Mouse (Mus musculus): ENCODE results near the gene Ccnf. TPM values are rescaled to one million over a fixed set of nuclear protein-coding genes. Genes with fewer than 3 reads are reported as not detected.

Gene Ccnf
- total RNA-seq, 2 experiments from 2014 or later: 14.9 to 15.2 TPM

- DNase-seq (ENCODE audit: low spot score in 2 of 2): no peak
Observed at GRCm38 (mm10) chr17:24225851-24226250, 25.4 kb downstream of the Ccnf start.

- no peak for DNase-seq (ENCODE audit: low spot score in 2 of 2)
Observed at GRCm38 (mm10) chr17:24224741-24225140, 26.5 kb downstream of the Ccnf start.

DNA sequence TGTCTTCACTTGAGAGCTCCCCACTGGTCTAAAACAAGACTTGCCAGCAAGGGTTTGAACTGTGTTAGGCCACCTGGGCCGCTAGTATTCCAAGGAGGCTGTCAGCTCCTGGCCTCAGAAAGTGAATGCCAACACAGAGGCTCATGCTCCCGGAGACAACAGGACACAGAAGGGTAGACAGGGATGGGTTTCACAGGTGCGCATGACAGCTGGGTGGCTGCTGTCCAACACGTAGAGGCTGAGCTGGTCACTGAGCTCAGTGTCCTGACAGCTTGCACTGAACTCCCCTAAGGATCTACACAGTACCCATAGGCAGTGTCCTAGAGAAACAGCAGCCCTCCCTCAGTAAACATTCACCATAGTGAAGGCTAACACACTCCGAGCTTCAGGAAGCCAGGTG lies 27.8 kb downstream of the Ccnf start:
- DNase-seq (ENCODE audit: low spot score in 2 of 2): no peak

DNA sequence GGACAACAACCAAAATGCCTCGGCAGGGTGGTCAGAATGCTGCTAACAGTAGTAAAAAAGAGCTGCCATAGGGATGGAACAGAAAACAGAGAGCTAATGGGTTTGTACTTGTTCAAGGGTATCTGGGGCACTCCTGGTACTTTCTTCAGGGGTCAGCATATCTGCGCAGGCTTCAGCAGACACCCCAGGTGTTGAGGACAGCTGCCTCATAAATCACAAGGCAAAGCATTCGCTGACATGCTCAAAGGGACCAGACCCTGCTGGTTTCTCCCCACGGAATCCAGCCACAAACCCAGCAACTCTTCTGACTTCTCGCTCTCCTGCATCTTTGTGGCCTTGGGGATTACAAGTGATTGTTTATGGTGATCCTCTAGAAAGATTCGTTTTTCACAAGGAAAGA lies 28.6 kb downstream of the Ccnf start:
- no peak for DNase-seq (ENCODE audit: low spot score in 2 of 2)

- peak; percentile 72 to 89 for DNase-seq (ENCODE audit: low spot score in 2 of 2)
Observed at GRCm38 (mm10) chr17:24220435-24221411, 30.6 kb downstream of the Ccnf start, which contains the start of gene Tedc2. Gene Tedc2, minus strand, starts transcription at chr17:24220851.

DNA sequence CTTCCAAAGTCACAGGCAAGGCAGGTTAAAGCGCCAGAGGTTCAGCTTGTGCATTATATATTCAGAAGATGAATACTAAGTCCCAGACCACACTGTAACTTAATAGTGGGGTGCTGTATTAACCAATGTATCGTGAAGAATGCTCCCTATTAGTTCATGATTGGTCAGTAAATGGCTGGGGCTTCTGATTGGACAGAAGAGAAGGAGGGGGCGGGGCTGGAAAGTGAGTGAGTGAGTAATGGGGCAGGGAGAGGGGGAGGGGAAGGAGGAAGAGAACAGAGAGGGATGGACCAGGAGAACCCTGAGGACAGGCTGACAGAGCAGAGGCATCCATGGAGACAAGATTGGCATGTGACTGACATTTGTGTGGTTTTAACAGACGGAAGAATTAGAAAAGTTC lies 34.4 kb downstream of the Ccnf start:
- no peak for DNase-seq (ENCODE audit: low spot score in 2 of 2)

GRCm38 (mm10) chr17:24213186-24213585 lies 38.1 kb downstream of the Ccnf start:
- DNase-seq (ENCODE audit: low spot score in 2 of 2): no peak

GRCm38 (mm10) chr17:24212441-24213018 lies 38.8 kb downstream of the Ccnf start:
- no peak for DNase-seq (ENCODE audit: low spot score in 2 of 2)

GRCm38 (mm10) chr17:24211631-24212440 lies 39.4 kb downstream of the Ccnf start:
- peak in 1 of 2 experiments; percentile 39 for DNase-seq (ENCODE audit: low spot score in 2 of 2)

DNA sequence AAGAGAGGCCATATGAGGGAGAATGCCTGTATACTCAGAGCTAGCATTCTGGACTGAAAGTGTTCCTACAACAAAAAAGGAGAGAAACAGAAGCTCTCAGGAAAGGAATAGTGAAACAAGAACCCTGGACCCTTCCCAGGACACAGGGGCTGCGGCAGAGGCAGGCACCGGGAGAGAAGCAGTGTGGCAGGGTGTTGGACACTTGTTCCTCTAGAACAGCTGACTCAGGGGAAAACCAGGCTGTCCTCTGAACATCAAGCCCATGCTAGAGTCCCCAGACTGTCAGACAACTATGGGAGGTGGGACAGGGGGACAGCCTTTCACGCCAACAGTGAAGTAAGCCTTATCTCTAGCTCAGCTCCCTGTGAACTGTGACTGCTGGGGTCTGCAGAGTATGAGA lies 40.7 kb downstream of the Ccnf start:
- no peak for DNase-seq (ENCODE audit: low spot score in 2 of 2)

- DNase-seq (ENCODE audit: low spot score in 2 of 2): no peak
Observed at GRCm38 (mm10) chr17:24209916-24210240, 41.4 kb downstream of the Ccnf start.

DNA sequence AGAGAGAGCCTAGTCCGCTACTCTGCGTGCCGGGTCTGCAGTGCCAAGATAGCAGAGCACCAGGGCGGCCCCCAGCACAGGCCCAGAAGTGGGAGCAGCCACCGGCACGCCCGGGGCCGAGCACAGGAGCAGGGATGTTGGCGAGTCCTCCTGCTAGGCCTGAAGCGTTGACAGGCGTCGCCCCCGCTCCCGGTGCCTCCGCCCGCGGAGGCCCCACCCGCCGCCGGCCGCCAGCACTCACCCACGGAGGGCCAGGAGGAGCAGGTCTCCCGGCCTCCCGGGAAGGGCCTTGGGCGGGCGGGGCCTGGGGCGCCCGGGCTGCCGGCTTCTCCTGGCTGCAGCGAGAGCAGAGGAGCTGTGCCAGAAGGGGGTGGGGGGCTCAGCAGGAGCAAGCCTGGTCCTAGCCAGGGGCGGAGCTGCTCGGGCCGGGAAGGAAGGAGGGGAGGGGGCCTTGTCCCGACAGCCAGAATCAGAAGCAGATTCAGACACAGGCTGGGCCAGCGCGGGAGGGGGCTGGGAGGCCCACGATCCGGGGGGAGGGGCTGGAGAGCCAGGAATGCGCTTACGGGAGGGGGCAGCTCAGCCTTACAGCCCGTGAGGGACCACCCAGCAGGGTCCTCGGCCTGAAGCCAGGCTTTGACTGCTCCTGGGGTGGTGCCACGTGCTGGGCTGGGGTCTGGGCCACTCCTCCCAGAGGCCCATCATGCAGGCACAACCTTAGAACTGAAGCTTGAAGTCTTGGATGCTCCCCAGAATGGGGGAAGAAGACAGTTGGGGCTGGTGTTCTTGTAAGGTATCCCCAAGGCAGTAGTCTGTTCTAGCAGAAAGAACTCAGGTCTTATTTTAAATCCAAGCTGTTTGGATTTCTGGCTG lies 42.0 kb downstream of the Ccnf start, which contains the start of gene Ntn3:
Ntn3 (minus strand) TSS at position 489 of the 873 bp plus-strand sequence.
- DNase-seq (ENCODE audit: low spot score in 2 of 2): peak; percentile 44 to 58

GRCm38 (mm10) chr17:24208641-24209042 lies 42.6 kb downstream of the Ccnf start:
- peak in 1 of 2 experiments; percentile 56 for DNase-seq (ENCODE audit: low spot score in 2 of 2)

- peak in 1 of 2 experiments; percentile 27 for DNase-seq (ENCODE audit: low spot score in 2 of 2)
Observed at GRCm38 (mm10) chr17:24207768-24208640, 43.3 kb downstream of the Ccnf start.

GRCm38 (mm10) chr17:24206451-24207351 lies 44.6 kb downstream of the Ccnf start:
- peak in 1 of 2 experiments; percentile 66 for DNase-seq (ENCODE audit: low spot score in 2 of 2)

- peak in 1 of 2 experiments; percentile 56 for DNase-seq (ENCODE audit: low spot score in 2 of 2)
Observed at GRCm38 (mm10) chr17:24205908-24206361, 45.3 kb downstream of the Ccnf start.

DNA sequence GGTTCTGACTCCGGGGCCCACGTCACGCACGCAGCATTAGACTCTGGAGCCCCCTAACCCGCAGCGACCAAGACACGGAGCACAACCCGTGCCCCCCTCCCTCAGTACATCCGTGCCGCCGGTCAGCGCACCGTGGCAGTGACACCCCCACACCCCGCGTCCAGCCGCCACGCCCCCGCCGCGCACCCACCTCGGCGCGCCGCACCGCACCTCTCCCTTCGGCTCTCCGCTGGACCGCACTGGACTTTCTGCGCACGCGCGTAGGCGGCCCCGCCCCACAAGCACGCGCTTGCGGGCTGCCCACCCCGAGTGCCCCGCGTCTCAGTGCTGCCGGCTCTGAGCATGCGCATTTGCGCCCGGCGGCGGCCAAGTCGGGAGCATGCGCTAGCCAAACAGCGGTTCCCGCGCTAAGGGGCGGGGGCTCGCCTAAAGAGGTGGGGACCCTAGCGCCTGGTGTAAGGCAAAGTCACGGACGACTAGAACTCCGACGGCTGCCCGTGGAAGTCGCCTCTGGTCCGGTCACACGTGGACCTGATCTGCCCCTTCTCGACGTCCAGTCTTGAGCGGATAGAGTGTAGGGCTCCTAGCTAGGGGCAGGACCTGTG lies 45.9 kb downstream of the Ccnf start, which contains the start of gene Tbc1d24:
Tbc1d24 (minus strand) TSS at position 279 of the 605 bp plus-strand sequence.
- peak; percentile 86 to 92 for DNase-seq (ENCODE audit: low spot score in 2 of 2)

DNA sequence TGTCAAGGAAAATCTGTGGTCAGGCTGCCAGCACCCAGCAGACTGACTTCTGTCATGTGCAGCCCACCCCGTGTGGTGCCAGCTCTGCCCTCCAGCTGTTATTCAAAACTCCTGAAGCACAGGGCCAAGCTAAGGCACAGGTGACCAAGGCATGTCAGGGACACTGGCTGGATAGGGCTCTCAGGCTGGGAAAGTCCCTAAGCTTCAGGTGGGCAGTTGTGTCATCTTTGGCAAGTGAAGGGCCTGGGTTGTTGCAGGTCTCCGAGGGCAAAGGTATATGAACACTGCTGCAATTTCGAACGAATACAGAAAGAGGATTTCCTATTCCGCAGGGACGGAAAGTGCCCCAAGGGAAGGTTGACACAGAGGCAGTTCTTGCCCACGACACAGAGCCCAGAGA lies 46.4 kb downstream of the Ccnf start:
- DNase-seq (ENCODE audit: low spot score in 2 of 2): no peak
